Mouse (Mus musculus) hindbrain, embryonic 14.5 days (tissue): ENCODE data around the gene Tmeff1. TPM values are rescaled to one million over a fixed set of nuclear protein-coding genes. Genes with fewer than 3 reads are reported as not detected.

Source experiments
- ATAC-seq: fragments of 200-750 bp; cut with Nextera tagmentation; 2 replicates; pipeline ENCODE4 v1.8.0; 2017; ENCODE audit warnings: moderate number of reproducible peaks, mild to moderate bottlenecking, moderate TSS enrichment, moderate library complexity; ENCODE audit not compliant: low FRiP score
- DNase-seq: peaks from one replicate; pipeline ENCODE4 v3.0.0-alpha.2; 2015; ENCODE audit warnings: low spot score
- H3K27ac ChIP-seq: fragments of 300-500 bp; sonication (generic); 2 replicates; pipeline ENCODE4 v1.5.1; 2014; ENCODE audit warnings: mild to moderate bottlenecking, moderate library complexity
- H3K27me3 ChIP-seq: fragments of 300-500 bp; sonication (generic); 2 replicates; pipeline ENCODE4 v1.6.1; 2014; ENCODE audit warnings: mild to moderate bottlenecking, low read length, mixed read lengths; ENCODE audit not compliant: control insufficient read depth, insufficient read depth
- H3K36me3 ChIP-seq: fragments of 300-500 bp; sonication (generic); replicated peaks from 2 replicates; pipeline ENCODE4 v1.6.1; 2014; ENCODE audit not compliant: control insufficient read depth, insufficient read depth
- H3K4me1 ChIP-seq: fragments of 300-500 bp; sonication (generic); replicated peaks from 2 replicates; pipeline ENCODE4 v1.6.1; 2014; ENCODE audit warnings: antibody characterized with exemption, low read length, mixed read lengths; ENCODE audit not compliant: control insufficient read depth, insufficient read depth
- H3K4me2 ChIP-seq: fragments of 300-500 bp; sonication (generic); replicated peaks from 2 replicates; pipeline ENCODE4 v1.6.1; 2014; ENCODE audit warnings: mild to moderate bottlenecking, moderate library complexity
- H3K4me3 ChIP-seq: fragments of 300-500 bp; sonication (generic); replicated peaks from 2 replicates; pipeline ENCODE4 v1.5.1; 2014; ENCODE audit warnings: mild to moderate bottlenecking, low read length
- H3K9ac ChIP-seq: fragments of 300-500 bp; sonication (generic); 2 replicates; pipeline ENCODE4 v1.6.1; 2014
- H3K9me3 ChIP-seq: fragments of 300-500 bp; sonication (generic); 2 replicates; pipeline ENCODE4 v1.6.1; 2016; ENCODE audit warnings: low read length; ENCODE audit not compliant: control insufficient read depth
- WGBS: fragments of 180-500 bp; shearing (Covaris S2); extraction: QIAGEN DNeasy Blood & Tissue Kit; methylation state at CpG from one replicate; pipeline ENCODE4 v1.1.7; 2014; 5-methylcytosine and 5-hydroxymethylcytosine counted together
- polyA plus RNA-seq: library from polyadenylated mRNA; unstranded; fragments of >200 nt; fragmentation: Nextera tagmentation; extraction: Ambion mirVana; gene quantifications from 2 replicates; pipeline ENCODE4 v1.2.1, GENCODE M21; 2014

The Tmeff1 gene
- polyA plus RNA-seq, 1 experiment from 2014 or later, result 333 TPM

DNA sequence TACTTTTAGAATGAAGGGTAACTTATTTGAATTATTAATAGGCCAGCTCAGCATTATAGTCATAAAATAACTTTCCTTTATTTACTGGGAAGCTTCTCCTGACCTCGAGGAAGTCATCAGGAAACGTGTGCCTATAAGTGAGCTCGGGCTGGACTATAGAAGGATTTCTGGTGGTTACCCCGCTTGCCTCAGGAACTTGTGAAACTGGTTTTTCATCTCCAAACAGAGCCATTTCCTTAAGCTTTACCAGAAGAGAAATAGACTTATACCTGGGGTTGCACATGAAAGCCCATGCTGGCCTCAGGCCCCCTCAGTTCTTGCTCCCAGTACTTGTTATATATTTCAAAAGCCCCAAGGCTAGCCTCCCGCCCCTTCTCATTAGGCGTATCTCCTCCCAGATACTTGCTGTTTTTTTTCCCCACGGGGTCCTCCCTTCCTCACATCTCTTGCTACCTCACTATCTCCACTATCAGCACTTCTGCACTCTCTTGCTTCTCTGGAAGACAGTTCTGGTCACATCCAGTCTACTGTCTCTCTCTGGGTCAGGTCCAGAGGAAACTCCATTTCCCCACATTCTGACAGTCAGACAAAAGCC is 99.7 kb downstream of the Tmeff1 start:
- ATAC-seq (no peak), DNase-seq (no peak)
- no peak overlapping the region for H3K4me3 ChIP-seq
- no peaks in the 10 kb centered on the region for H3K27me3 ChIP-seq
- no peaks in the 10 kb centered on the region for H3K36me3 ChIP-seq
- H3K4me1 ChIP-seq, result no peaks in the 10 kb centered on the region
- H3K9ac ChIP-seq, result no peak overlapping the region
- no peaks in the 10 kb centered on the region for H3K9me3 ChIP-seq
- 80% methylated on average over 7 of the region's 7 CpGs for WGBS
- no peak overlapping the region for H3K4me2 ChIP-seq
- H3K27ac ChIP-seq, result no peak overlapping the region

DNA sequence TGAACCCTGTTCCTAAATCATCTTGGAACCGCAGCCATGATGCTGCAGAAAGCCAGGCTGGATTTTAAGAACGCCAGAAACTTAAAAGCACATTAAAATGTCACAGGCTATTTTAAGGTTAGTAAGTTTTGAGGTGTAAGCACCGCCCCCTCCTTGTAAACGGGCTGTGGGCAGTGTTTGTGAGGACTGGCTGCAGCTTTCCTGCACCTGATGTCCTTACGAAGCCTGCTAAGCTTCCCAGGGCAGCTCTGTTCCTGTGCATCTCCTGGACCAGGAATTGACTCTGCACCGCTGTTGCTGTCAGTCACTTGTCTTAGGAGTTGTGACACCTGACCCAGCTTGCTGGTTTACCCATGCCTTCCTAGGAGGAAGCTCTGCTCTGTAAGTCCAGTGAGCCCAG is 103.2 kb downstream of the Tmeff1 start:
- DNase-seq, result no peak
- no peaks in the 10 kb centered on the region for H3K9me3 ChIP-seq
- H3K27me3 ChIP-seq, result no peaks in the 10 kb centered on the region
- peaks cover 12% of the 10 kb centered on the region for H3K4me1 ChIP-seq
- H3K9ac ChIP-seq, result no peak overlapping the region
- ATAC-seq, result no peak
- no peaks in the 10 kb centered on the region for H3K36me3 ChIP-seq
- WGBS, result 83% methylated on average over 6 of the region's 6 CpGs
- H3K27ac ChIP-seq, result no peak overlapping the region
- H3K4me2 ChIP-seq, result no peak overlapping the region
- H3K4me3 ChIP-seq, result no peak overlapping the region

DNA sequence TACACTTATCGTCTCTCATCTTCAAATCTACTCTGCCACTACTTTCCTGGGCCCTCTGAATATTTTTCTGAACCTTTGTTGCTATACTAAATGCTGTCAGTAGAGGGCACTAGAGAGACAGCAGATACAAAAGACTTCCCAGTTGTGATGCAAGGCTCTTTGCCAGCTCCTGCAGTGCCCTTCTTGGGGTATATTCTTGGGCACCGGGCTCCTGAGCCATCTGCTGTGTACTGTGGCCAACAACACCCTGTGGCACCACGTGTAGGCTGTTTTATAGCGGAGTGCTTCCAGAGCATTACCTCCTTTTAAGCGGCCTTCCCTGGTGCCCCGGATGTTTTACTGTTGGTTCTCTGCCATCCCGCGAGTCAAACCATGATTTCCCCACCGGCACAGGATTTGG is 105.7 kb downstream of the Tmeff1 start:
- Histone ChIP-seq H3K4me1 (peaks cover 14% of the 10 kb centered on the region), H3K9me3 (no peaks in the 10 kb centered on the region), H3K27ac (no peak overlapping the region), H3K27me3 (no peaks in the 10 kb centered on the region), H3K9ac (no peak overlapping the region), H3K36me3 (no peaks in the 10 kb centered on the region), H3K4me3 (no peak overlapping the region), H3K4me2 (no peak overlapping the region)
- peak; percentile 51; the same call in 1 of the 2 replicates for ATAC-seq
- 80% methylated on average over 9 of the region's 9 CpGs for WGBS
- peak; percentile 81 for DNase-seq

GRCm38 (mm10) chr4:48691793-48692437 is 106.9 kb downstream of the Tmeff1 start:
- ATAC-seq, result peak; percentile 78
- DNase-seq, result peak; percentile 84
- Histone ChIP-seq H3K4me2 (no peak overlapping the region), H3K27me3 (no peaks in the 10 kb centered on the region), H3K36me3 (no peaks in the 10 kb centered on the region), H3K4me1 (peaks cover 14% of the 10 kb centered on the region), H3K4me3 (no peak overlapping the region), H3K9ac (no peak overlapping the region), H3K9me3 (no peaks in the 10 kb centered on the region), H3K27ac (peak overlapping the region; percentile 11)
- 38% methylated on average over 7 of the region's 7 CpGs for WGBS

DNA sequence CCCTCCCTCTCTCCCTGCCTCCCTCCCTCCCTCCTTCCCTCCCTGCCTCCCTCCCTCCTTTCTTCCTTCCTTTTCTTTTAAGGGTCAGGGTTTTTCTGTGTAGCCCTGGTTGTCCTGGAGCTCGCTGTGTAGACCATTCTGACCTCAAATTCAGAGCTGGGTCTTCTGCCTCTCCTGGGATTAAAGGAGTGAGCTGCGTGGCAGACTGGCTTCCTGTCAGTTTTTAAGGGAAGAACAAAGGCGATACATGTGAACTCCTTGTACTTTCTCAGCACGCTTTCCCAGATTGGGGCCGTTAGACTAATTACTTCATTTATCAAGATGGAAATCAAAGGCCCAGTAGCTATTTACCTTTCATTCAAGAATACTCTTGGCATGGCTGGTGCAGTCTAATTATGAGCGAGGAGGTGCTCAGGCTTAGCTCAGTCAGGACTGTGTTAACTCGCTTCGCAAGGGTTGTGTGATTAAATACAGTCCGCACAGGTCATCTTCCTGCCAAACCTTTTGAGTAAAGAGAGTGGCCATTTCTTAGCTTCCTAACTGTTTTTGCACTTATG is 107.8 kb downstream of the Tmeff1 start:
- WGBS, result 34% methylated on average over 9 of the region's 9 CpGs
- Histone ChIP-seq H3K27me3 (no peaks in the 10 kb centered on the region), H3K9me3 (no peaks in the 10 kb centered on the region), H3K9ac (no peak overlapping the region; the same call in 1 of the 2 replicates), H3K4me2 (no peak overlapping the region), H3K4me1 (peaks cover 14% of the 10 kb centered on the region), H3K27ac (peak overlapping the region; percentile 11; the same call in 1 of the 2 replicates), H3K4me3 (no peak overlapping the region), H3K36me3 (no peaks in the 10 kb centered on the region)
- peak; percentile 25; the same call in 1 of the 2 replicates for ATAC-seq
- no peak for DNase-seq

GRCm38 (mm10) chr4:48696706-48697105 is 111.7 kb downstream of the Tmeff1 start:
- H3K4me3 ChIP-seq, result no peak overlapping the region
- H3K4me1 ChIP-seq, result peaks cover 14% of the 10 kb centered on the region
- H3K9ac ChIP-seq, result no peak overlapping the region
- H3K36me3 ChIP-seq, result no peaks in the 10 kb centered on the region
- ATAC-seq, result no peak
- DNase-seq, result no peak
- no peaks in the 10 kb centered on the region for H3K27me3 ChIP-seq
- H3K27ac ChIP-seq, result no peak overlapping the region
- 96% methylated on average over 3 of the region's 3 CpGs for WGBS
- no peaks in the 10 kb centered on the region for H3K9me3 ChIP-seq
- no peak overlapping the region for H3K4me2 ChIP-seq

GRCm38 (mm10) chr4:48697302-48697701 is 112.3 kb downstream of the Tmeff1 start:
- Histone ChIP-seq H3K27ac (no peak overlapping the region), H3K9me3 (no peaks in the 10 kb centered on the region), H3K4me3 (no peak overlapping the region), H3K9ac (no peak overlapping the region), H3K4me1 (peaks cover 9% of the 10 kb centered on the region), H3K27me3 (no peaks in the 10 kb centered on the region), H3K36me3 (no peaks in the 10 kb centered on the region), H3K4me2 (no peak overlapping the region)
- ATAC-seq (no peak), DNase-seq (no peak)
- WGBS, result 55% methylated on average over 11 of the region's 11 CpGs

Other genes starting within 250 kb of the Tmeff1 start
- 44.5 and 49.2 TPM in 2 replicates for gene Tex10, start 111.7 kb upstream of the Tmeff1 start, polyA plus RNA-seq
- 23.3 and 26.6 TPM in 2 replicates for gene Msantd3, start 45.2 kb upstream of the Tmeff1 start, polyA plus RNA-seq
- 1.2 and 1.7 TPM in 2 replicates for gene Cavin4, start 78.3 kb downstream of the Tmeff1 start, polyA plus RNA-seq